Mouse (Mus musculus) gastrocnemius, adult 8-10 months (tissue): ENCODE measurements around the gene Skap2. TPM values are rescaled to one million over a fixed set of nuclear protein-coding genes. Genes with fewer than 3 reads are reported as not detected.
A peak's percentile ranks its signal among the peaks of the same experiment; 100 is the strongest.

Experiments
- DNase-seq, 2 experiments: peaks; one replicate each; pipeline ENCODE4 v3.0.0; 2022; ENCODE audit warnings: low spot score in 2 of 2
- total RNA-seq, 4 experiments: library from RNA; stranded (reverse); gene quantifications; 2 replicates each; pipeline ENCODE4 v1.2.4; 2022

Skap2 gene
- 1 to 10 TPM; 2.9 to 6.1 (median 3.1) TPM for total RNA-seq

DNA sequence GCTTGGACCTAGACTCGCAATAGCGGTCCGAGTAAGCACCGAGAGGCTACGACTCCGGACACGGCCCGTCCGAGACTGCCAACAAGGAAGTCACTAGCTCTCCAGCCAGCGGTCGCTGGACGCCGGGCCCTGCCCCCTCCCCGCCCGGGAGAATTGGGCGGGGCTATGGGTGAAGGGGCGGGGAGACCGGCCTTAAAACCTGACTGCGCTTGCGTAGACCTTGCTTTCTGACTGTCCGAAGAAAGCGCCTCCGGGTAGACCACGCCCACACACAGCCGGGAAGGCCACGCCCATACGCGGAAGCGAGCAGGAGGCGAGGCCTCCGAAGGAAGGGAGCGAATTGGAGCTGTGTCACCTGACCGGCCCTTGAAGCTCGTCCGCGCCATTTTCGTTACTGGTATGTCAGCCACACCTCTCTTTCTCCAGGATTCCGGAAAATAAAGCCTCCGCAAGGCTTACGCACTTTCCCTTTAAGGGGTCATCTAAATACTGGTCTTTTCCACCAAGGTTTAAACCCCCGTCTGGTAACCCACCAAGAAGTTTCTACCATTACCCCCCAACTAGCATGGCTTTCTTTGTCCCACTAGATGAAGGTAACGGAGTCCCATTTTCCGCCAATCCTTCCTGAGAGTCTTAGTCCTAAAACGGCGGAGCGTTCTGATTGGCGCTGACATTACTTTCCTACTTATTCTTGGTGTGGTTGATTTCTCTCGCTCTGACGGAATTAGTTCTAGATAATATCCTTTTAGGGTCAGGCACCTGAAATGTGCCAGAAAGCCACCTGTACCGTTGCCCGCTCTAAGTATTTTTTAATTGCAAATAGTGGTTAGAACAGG, at the start of gene Skap2:
TSS of gene Skap2 (minus strand) at position 141 of the 836 bp plus-strand sequence.
- DNase-seq, result peak; percentile 97 to 99

DNA sequence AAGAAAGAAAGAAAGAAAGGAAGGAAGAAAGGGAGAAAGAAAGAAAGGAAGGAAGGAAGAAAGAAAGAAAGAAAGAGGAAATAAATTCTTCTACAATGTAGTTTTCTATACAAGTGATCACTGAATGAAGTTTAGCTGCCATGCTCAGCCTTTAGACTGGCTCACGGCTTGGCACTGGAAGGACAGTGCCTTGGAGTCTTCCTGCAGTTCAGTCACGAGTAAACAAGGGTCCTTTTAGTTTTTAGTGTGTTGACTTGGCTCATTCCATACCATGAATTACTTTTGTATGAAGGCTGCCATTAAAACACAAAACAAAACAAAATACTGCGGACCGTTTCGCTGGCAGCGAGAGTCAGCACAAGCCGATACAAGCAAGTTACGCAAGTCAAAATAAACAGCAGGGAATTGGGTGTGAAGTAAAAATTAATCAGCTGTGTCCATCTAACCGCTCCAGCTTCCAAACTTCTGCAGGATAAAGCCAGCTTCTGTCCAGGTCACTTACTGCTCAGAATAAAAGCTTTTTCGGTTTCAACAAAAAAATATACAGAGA, 46.6 kb upstream of the Skap2 start:
- no peak for DNase-seq

DNA sequence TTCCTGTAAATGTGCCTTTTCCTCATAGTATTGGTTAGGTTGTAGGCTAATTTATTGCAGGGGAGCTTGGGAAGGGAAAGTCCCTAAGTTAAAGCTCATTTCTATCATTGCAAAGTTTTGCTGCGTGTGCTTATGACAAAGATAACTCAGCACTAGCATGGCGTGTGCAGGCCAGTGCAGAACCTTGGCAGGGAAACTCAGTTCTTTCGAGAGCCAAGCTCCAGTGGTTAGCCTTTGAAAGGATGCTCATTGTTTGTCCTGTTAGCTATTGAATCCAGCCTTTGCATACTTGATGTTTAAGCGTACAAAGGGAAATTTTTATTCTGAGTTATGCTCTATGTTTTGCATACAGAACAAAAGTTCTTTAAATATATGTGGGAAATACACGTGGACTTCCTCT, 45.8 kb upstream of the Skap2 start:
- DNase-seq, result no peak

DNA sequence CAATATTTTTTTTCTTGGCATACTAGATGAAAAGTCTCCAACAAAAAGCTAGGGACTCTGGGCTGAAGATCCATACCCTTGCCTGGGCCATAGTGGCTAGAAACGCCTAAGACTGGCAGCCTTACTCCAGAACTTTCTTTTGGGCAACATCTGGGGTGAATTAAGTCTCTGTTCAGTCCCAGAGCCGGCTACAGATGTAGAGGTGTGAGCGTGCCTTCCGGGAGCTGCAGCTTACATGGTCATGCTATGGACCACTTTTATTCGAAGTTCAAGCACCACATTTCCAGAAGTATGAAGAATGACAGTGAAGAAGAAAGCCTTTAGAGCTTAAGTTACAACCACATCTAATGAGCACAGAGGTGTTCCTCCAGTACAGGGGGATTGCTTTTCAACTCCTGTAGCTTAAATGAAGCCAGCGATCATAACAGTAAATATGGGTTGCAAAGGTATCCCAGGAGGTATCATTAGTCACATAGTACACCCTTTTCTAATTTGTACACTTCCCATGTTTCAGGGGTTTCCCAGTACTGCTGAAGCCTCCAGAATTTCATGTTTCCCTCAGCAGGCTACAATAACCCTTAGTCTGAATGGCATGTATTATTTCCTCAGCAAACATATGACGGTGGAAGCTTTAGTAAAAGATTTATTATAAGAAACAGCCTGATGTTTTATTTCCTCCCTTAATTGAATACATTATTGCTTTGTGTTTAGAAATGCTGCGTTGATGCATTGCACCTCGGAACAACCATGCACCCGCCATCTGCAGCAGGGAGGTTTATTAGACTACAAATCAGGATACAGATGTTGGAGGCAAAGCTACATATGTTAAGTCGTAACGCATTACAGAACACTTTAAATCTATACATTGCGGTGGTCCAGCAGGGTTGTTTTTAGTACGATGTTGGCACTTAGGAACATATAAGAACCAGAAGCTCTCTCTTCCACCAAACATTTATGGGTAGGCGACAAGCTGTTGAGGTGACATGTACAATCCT, 41.5 kb upstream of the Skap2 start:
- DNase-seq, result no peak

DNA sequence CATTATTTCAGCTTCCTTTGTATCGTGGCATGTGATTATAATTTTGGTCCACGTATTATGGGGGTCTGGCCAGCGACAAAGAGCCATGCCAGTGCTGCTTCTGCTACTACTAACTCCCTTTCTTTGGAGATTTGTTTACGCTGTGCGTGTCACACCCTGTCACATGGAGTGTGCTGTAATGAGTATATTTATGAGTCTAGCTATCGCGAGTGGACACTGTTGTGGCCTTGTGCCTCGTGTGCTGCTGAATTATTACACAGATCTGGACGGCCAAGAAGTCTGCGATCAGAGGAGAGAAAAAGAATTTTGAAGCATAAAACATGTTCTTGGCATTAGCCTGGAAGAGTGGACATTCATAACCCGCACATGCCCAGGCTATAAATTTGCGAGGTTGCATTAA, 37.7 kb upstream of the Skap2 start:
- DNase-seq, result no peak

- no peak for DNase-seq
Observed at GRCm38 (mm10) chr6:52045517-52045916, 33.2 kb upstream of the Skap2 start.

DNA sequence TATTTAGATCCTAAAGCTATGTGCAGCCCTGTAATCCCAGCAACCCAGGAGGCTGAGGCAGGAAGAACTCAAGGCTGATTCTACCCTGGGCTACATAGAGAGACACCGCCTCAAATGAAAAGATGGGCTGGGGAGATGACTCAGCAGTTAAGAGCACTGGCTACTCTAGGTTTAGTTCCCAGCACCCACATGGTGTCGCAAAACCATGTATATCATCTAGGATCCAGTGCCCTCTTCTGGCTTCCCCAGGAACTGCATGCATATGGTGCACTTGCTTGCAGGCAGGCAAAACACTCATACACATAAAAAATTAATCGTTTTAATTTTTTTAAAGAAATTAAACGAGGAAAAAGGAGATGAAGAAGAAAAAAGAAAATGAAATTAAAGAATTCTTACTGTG, 23.7 kb upstream of the Skap2 start:
- no peak for DNase-seq

DNA sequence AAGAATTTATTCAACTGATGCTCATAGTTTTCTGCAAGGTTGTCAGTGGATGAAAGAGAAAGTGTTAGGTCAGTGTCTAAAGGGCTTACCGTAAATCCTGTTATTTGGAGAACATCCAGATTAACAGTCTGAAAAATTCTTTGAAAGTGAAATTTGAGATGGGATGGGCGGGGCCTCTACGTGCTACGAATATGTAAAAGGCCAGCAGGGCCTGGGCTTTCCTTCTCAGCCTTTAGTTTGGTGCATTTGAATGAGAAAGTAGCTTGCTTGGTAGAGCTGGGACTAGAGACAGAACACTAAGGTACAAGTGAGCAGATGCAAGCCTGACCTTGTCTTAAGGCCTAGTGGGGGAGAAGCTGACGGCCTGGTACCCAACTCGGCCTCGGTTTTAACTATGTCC, 18.8 kb upstream of the Skap2 start:
- no peak for DNase-seq

GRCm38 (mm10) chr6:52028131-52028530, 15.8 kb upstream of the Skap2 start:
- DNase-seq, result no peak

DNA sequence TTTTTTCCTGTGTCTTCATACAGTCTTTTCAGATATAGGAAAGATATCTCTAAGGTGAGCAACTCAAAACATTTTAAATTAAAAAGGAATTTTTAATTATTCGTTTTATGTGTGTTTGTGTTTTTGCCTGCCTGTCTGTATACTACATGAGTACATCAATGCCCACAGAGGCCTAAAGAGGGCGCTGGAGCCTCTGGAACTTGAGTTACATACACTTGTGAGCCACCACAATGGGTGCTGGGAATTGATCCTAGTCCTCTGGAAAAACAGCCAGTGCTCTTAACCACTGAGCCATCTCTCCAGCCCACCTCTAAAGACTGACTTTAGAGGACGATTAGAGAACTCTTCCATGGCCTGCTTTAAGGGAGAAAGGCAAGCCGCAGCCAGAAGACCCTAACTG, 14.8 kb upstream of the Skap2 start:
- DNase-seq, result no peak

GRCm38 (mm10) chr6:52026281-52026680, 13.9 kb upstream of the Skap2 start:
- no peak for DNase-seq

DNA sequence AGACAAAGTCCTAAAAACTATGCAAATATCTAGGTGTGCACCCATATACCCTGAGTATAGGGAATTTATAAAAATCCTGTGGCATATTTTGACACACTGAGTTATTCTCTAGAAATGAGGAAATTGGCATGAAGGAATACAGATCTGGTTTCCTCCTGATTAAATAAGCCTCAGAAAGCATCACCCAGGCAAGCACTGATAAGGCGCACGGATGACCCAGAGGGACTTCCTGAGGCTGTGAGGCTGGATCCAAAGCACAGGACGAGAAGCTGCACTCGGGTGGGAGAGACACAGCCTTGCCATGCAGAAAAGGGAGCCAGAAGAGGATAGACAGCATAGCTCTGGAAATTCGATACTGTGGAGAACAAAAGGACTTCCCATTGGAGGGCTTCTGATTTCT, 12.4 kb upstream of the Skap2 start:
- DNase-seq, result no peak

DNA sequence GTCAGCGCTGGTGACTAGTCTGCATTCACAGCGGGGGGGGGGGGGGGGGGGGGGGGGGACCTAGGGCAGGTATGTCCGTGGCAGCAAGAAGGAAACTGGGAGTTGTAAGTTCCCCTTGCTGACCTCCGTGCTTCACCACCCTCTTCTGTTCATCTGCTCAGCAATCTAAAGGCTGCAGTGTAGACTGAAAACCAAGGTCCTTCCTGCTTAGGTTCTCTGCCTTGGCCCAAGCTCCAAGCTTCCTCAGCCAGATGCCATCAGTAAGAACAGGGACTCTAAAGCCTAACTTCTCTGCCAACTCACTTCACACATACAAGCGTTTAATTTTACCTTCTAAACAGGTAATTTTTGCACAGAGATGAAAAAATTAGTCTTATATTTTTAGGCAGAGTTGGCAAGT, 10.0 kb upstream of the Skap2 start:
- no peak for DNase-seq

DNA sequence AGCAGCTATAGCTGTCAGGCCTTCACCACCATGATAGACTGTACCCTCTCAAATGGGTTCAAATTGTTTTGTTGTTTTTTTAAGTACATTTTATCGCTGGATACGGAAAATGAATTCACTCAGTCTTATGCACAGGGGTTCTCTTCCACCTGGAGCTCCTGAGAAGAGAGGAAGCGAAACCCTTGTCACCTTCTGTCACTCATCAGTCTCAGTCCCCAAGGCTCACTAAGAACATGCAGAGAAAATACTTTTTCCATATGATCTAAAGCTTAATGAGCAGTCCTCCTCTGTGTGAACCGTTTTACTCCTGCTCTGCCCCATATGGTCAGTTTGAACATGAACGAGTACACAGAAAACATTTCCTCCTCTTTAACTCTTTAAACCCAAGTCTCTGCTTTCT, 7.9 kb upstream of the Skap2 start:
- DNase-seq, result no peak

DNA sequence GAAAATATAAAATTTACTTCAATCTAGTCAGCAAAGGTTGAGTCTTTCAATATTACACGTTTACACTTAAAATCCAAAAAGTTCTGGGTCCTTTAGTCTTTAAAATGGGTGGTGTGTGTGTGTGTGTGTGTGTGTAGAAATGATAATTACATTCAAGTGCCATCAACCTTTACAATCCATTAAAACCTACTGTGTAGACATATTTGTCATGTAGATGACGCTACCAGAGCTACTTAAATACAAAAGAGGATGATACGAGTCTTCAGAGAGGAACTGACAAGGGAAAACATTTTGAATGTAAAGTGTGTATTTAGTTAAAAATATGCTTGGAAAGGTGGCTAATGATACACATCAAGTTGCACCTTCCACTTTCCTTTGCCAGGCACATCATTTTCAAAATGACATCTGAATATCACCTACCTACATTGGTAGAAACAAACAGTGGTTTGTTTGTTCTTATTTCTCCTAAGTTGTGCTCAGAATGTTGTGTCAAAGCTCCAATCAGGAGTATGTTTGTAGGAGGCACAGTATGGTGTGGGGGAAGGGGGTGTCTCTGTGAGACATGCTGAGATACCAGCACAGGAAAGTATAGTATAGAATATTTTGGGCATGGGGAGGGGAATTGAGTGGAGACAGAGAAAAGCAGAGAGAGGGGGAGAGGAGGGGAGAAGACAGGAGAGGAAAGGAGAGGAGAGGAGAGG, 1.0 kb upstream of the Skap2 start:
- no peak for DNase-seq

DNA sequence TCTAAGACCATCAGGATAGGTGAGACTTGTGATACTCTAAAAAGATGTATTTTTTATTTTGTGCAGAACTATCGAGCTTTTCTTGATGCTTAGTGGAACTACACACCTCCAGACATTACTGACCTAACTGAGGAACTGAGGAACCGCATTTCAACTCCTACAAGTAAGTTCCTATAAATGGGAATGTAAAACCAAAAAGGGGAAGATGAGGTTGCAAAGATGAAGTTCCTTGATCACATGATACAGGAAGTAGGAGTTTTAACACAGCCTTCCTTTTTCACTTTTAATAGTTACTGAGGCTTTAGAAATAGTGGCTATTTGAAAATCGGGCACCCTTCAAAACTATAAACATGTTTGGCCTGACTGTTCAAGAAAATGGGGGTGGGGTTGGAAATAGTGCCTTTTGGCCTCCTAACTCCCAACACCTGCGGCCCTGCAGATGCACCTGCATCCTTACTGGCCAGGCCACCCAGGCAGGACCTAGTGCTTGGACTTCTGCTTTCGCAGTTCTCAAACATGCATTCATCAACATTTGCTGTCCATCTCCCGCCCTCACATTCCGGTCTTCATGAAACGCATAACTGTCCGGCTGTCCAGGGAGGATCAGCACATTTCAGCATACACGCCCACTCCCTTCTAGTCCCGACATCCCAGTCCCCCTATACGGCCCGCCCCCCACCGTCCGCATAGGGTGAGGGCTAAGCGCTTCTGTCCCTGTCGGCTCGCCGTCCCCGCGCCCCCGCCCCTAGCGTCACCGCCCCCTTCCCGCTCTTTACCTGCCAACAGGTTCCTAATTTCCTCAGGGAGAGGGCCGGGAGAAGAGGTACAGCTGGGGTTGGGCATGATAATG, 565 bp downstream of the Skap2 start:
- no peak for DNase-seq

DNA sequence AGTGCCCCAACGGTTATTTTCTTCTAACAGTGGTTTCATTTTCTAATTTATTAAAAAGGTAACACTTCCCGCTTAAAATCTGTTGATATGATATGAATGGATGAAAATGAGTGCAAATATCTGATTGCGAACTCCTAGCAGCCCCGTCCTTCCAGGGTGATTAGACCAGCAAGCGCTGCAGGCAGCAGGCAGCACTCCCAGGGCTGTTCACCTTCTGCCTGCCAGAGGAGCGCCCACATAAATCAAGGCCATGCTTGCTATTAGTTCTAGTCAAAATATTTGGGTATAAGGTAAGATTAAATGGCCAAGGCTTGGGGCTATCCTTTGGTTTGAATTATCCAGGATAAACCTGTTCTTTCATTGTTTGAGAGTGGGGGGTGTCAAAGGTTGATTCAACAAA, 3.0 kb downstream of the Skap2 start:
- no peak for DNase-seq

- no peak for DNase-seq
Observed at GRCm38 (mm10) chr6:52008757-52009156, 3.6 kb downstream of the Skap2 start.

GRCm38 (mm10) chr6:52006649-52007218, 5.6 kb downstream of the Skap2 start:
- DNase-seq, result no peak
